ENCODE assay signal across 8 mouse cellular contexts in the genomic region with DNA sequence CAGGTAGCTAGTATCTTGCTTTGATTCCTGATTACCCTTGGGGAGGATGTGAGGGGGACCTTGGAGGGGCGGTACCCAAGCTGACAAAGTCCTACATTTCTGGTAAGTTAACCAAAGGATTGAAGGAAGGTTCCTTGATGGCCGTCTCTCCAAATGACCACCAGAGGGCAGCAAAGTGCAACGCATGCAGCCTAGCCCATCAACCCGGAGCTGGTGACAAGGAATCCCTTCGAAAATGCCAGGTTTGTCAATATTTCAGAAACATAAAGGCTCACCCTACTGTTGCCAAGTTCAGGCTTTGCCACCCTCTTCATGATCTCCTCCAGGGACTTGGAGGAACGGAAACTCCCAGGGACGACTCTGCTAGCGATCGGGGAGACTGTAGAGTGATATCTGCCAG. TPM values are rescaled to one million over a fixed set of nuclear protein-coding genes. Genes with fewer than 3 reads are reported as not detected.
DNase-seq lines count a peak whose midpoint lies in the region; ATAC-seq lines count a peak whose summit lies in the region.

No protein-coding gene starts in this region.

- 0 out of 2 replicates have a peak, but pooled peaks cover 3% of the 10 kb centered on the region for H3K27me3 ChIP-seq in kidney, embryonic 16.5 days (ENCODE audit: insufficient read depth, low read length)
- H3K27me3 ChIP-seq in midbrain, embryonic 14.5 days (ENCODE audit: control insufficient read depth, insufficient read depth, low read length): no peaks in the 10 kb centered on the region

- H3K4me2 ChIP-seq in kidney, embryonic 16.5 days (replicated peaks; ENCODE audit: low read depth, low read length): no peak overlapping the region
- H3K4me2 ChIP-seq in midbrain, embryonic 14.5 days (ENCODE audit: low read length): no peak overlapping the region

- no peak overlapping the region for H3K9ac ChIP-seq in kidney, embryonic 16.5 days (replicated peaks; ENCODE audit: low read length)
- no peak overlapping the region for H3K9ac ChIP-seq in midbrain, embryonic 14.5 days (replicated peaks; ENCODE audit: low read length)

- H3K9me3 ChIP-seq in kidney, embryonic 16.5 days (ENCODE audit: low read length): no peaks in the 10 kb centered on the region
- no peaks in the 10 kb centered on the region for H3K9me3 ChIP-seq in midbrain, embryonic 14.5 days (ENCODE audit: control insufficient read depth, low read length)

- H3K36me3 ChIP-seq in kidney, embryonic 16.5 days (ENCODE audit: insufficient read depth, low read length): no peaks in the 10 kb centered on the region
- H3K36me3 ChIP-seq in midbrain, embryonic 14.5 days (ENCODE audit: control insufficient read depth, insufficient read depth, low read length): no peaks in the 10 kb centered on the region

- no peaks in the 10 kb centered on the region for H3K4me1 ChIP-seq in kidney, embryonic 16.5 days (ENCODE audit: insufficient read depth, low read length)
- H3K4me1 ChIP-seq in midbrain, embryonic 14.5 days (ENCODE audit: control insufficient read depth, insufficient read depth, low read length): no peaks in the 10 kb centered on the region

- H3K4me3 ChIP-seq in kidney, embryonic 16.5 days (ENCODE audit: low read length): no peak overlapping the region
- H3K4me3 ChIP-seq in midbrain, embryonic 14.5 days (replicated peaks; ENCODE audit: low read depth, low read length): no peak overlapping the region

- ATAC-seq in kidney, embryonic 16.5 days (ENCODE audit: low FRiP score, low TSS enrichment): no peak
- ATAC-seq in common myeloid progenitor, adult 5-6 weeks (replicated peaks; ENCODE audit: low read depth, poor library complexity, severe bottlenecking): peak; percentile 70
- ATAC-seq in midbrain, embryonic 14.5 days (ENCODE audit: low FRiP score, low TSS enrichment): no peak; the same call in 1 of the 2 replicates

- intact Hi-C loops in gastrocnemius, postnatal 14 days (cut with DNase I; ENCODE audit: low total_unique reads): loop anchor here (5.0 to 10.0 kb wide), 3 partner anchors 165 to 375 kb away; no protein-coding TSS in a partner anchor
- intact Hi-C loops in left cerebral cortex, postnatal 25 days (cut with DNase I): loop anchor here (1.0 to 2.0 kb wide), 3 partner anchors 151 to 379 kb away; no protein-coding TSS in a partner anchor

- WGBS in kidney, embryonic 16.5 days: 20% methylated on average over 9 of the region's 9 CpGs
- 22% methylated on average over 9 of the region's 9 CpGs for WGBS in midbrain, embryonic 14.5 days

- H3K27ac ChIP-seq in kidney, embryonic 16.5 days (ENCODE audit: low read length): no peak overlapping the region
- H3K27ac ChIP-seq in midbrain, embryonic 14.5 days (replicated peaks; ENCODE audit: low read depth, low read length): no peak overlapping the region

- peak; percentile 76 for DNase-seq in kidney, adult 18-20 months
- peak; percentile 65 for DNase-seq in gastrocnemius, postnatal 14 days
- DNase-seq in hindlimb bud, embryonic 11.5 days (ENCODE audit: extremely low spot score, low read depth, low spot score): peak; percentile 73
- peak; percentile 85 to 91 for DNase-seq in left cerebral cortex, postnatal 25 days (ENCODE audit: low spot score in 2 of 2)
- peak; percentile 94 for DNase-seq in midbrain, embryonic 14.5 days
- peak; percentile 42 for DNase-seq in spleen, adult 12 weeks (ENCODE audit: low spot score)

RNA-seq across cellular contexts. Expression of a gene that starts 10.5 kb away (rescaled TPM):
- polyA plus RNA-seq in kidney, embryonic 16.5 days (2015; fragmentation: Nextera tagmentation; extraction: Ambion mirVana): 12.6 and 14.3 TPM in 2 replicates
- total RNA-seq in common myeloid progenitor, adult 5-6 weeks (2017): 0.82 TPM in 1 of 2 replicates, not detected in the other
- total RNA-seq in gastrocnemius, postnatal 14 days (2021): 10 to 100 TPM; 23.0 to 25.8 TPM
- 10 to 100 TPM; 69.3 to 79.1 TPM for total RNA-seq in left cerebral cortex, postnatal 25 days (2021)
- 25.5 and 40.2 TPM in 2 replicates for polyA plus RNA-seq in midbrain, embryonic 14.5 days (2014; fragmentation: Nextera tagmentation; extraction: Ambion mirVana)

RNA-seq across cellular contexts. Expression of a gene that starts 15.9 kb away (rescaled TPM):
- polyA plus RNA-seq in kidney, embryonic 16.5 days (2015; fragmentation: Nextera tagmentation; extraction: Ambion mirVana): not detected in 2 replicates
- total RNA-seq in common myeloid progenitor, adult 5-6 weeks (2017): not detected in 2 replicates
- not detected for total RNA-seq in gastrocnemius, postnatal 14 days (2021)
- total RNA-seq in left cerebral cortex, postnatal 25 days (2021): not detected
- polyA plus RNA-seq in midbrain, embryonic 14.5 days (2014; fragmentation: Nextera tagmentation; extraction: Ambion mirVana): not detected in 2 replicates

RNA-seq across cellular contexts. Expression of a gene that starts 33.3 kb away (rescaled TPM):
- polyA plus RNA-seq in kidney, embryonic 16.5 days (2015; fragmentation: Nextera tagmentation; extraction: Ambion mirVana): not detected in 2 replicates
- not detected in 2 replicates for total RNA-seq in common myeloid progenitor, adult 5-6 weeks (2017)
- total RNA-seq in gastrocnemius, postnatal 14 days (2021): under 1 TPM in 1 of 2 experiments, not detected in 1; 0.18 TPM
- 100 to 1,000 TPM; 785 to 906 TPM for total RNA-seq in left cerebral cortex, postnatal 25 days (2021)
- polyA plus RNA-seq in midbrain, embryonic 14.5 days (2014; fragmentation: Nextera tagmentation; extraction: Ambion mirVana): 37.5 and 53.7 TPM in 2 replicates

RNA-seq across cellular contexts. Expression of a gene that starts 50.0 kb away (rescaled TPM):
- 0.06 and 0.09 TPM in 2 replicates for polyA plus RNA-seq in kidney, embryonic 16.5 days (2015; fragmentation: Nextera tagmentation; extraction: Ambion mirVana)
- total RNA-seq in common myeloid progenitor, adult 5-6 weeks (2017): not detected in 2 replicates
- under 1 TPM; 0.09 to 0.12 TPM for total RNA-seq in gastrocnemius, postnatal 14 days (2021)
- 100 to 1,000 TPM; 120 to 145 TPM for total RNA-seq in left cerebral cortex, postnatal 25 days (2021)
- 19.1 and 29.4 TPM in 2 replicates for polyA plus RNA-seq in midbrain, embryonic 14.5 days (2014; fragmentation: Nextera tagmentation; extraction: Ambion mirVana)

Comparison
In these comparisons a context has a peak if more than half of its experiments do, and no peak if none do; other contexts are left out.
1. DNase-seq: peak in every context shown above with its lines; median percentile 94 in midbrain, embryonic 14.5 days; 88 in left cerebral cortex, postnatal 25 days; 76 in kidney, adult 18-20 months; 73 in hindlimb bud, embryonic 11.5 days; 65 in gastrocnemius, postnatal 14 days; 42 in spleen, adult 12 weeks.
2. RNA of a gene that starts 10.5 kb away (total RNA-seq): 69.3 to 79.1 TPM in left cerebral cortex, postnatal 25 days and 23.0 to 25.8 TPM in gastrocnemius, postnatal 14 days; 0.82 TPM in common myeloid progenitor, adult 5-6 weeks; every median in the first group is over 10 times any median in the second.
3. RNA of a gene that starts 33.3 kb away (total RNA-seq): 785 to 906 TPM in left cerebral cortex, postnatal 25 days; 0.18 TPM in gastrocnemius, postnatal 14 days and not detected in common myeloid progenitor, adult 5-6 weeks; every median in the first group is over 100 times any median in the second.